Mouse (Mus musculus): Measurements from ENCODE around the gene Map7d3. TPM values are rescaled to one million over a fixed set of nuclear protein-coding genes. Genes with fewer than 3 reads are reported as not detected.

Map7d3 gene
- polyA plus RNA-seq (2015; fragmentation: Nextera tagmentation; extraction: Ambion mirVana) = 0.36 and 0.45 TPM in 2 replicates

DNA sequence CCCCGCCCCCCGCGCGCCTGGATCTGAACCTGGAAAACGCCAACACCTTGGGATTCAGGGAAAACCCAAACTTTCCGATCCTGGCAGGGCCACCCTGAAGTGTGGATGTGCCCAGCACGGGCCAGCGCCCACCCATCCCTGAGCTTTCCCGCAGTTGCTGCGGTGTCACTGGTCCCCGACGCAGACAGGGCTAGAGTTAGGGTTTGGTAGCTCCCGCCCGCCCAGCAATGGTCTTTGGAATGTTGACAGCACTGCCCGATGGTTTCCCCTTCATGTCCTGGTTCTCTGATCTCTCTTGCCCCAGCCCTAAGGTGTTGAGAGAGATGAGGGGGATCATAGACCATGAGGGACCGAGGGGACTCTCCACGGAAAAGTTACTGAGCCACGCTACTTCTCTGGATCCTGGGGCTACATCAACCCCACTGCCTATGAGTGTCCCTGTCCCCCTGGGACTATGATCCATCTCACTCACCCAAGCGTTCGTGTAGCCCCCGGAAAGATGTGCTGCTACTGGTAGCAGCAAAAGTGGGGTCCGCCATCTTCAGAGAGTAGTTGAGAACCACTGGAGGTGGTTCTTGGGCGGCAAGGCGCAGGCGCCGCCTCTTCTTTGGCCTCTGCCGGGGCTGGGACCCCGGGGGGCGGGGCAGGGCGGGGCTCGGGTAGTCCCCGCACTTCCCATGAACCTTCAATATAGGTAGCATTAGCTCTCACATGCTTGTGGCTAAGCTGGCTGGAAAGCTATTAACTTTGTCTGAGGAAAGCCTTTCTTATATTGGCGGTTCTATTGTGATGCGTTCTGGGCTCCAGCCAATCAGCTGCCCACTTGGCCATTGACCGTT lies at the start of gene Map7d3:
Map7d3 (minus strand) TSS at position 562 of the 839 bp plus-strand sequence.
- Histone ChIP-seq H3K36me3 (replicated peaks) (no peaks in the 10 kb centered on the region), H3K9me3 (no peaks in the 10 kb centered on the region), H3K4me2 (peak within 1 kb of the TSS; percentile 70), H3K9ac (no peak within 1 kb of the TSS), H3K27me3 (replicated peaks) (no peaks in the 10 kb centered on the region), H3K4me3 (peak within 1 kb of the TSS; percentile 40), H3K4me1 (no peaks in the 10 kb centered on the region), H3K27ac (no peak within 1 kb of the TSS)
- peak; percentile 62; the same call in 1 of the 2 replicates for ATAC-seq (replicated peaks)
- 23% methylated on average over 35 of the region's 35 CpGs for whole genome bisulfite sequencing

DNA sequence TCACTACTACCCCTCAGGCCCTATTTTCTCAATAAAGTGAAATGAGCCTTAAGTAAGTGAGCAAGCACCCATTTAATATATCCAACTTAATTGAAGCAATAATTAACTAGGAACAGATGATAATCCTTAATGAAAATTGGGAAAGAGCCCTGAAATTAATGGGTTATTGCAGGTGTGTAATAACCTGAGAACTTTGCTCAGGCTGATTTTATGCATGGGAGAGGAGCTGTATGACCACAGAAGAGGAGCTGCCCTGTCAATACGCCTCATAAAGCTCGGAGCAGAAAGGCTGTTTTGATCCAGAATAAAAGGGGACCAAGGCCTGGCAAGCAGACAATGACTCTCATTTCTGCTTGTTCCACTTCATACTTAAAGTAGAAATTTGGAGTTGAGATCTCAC lies 47.7 kb upstream of the Map7d3 start, which contains the start of gene Adgrg4:
Adgrg4 (plus strand) TSS at position 301 of the 400 bp plus-strand sequence.
- Histone ChIP-seq H3K27ac (no peak within 1 kb of the TSS), H3K36me3 (replicated peaks) (no peaks in the 10 kb centered on the region), H3K9ac (no peak within 1 kb of the TSS), H3K4me1 (no peaks in the 10 kb centered on the region), H3K27me3 (replicated peaks) (no peaks in the 10 kb centered on the region), H3K4me3 (no peak within 1 kb of the TSS), H3K9me3 (no peaks in the 10 kb centered on the region), H3K4me2 (no peak within 1 kb of the TSS)
- no peak for ATAC-seq (replicated peaks)
- WGBS = 76% methylated on average over 2 of the region's 2 CpGs

DNA sequence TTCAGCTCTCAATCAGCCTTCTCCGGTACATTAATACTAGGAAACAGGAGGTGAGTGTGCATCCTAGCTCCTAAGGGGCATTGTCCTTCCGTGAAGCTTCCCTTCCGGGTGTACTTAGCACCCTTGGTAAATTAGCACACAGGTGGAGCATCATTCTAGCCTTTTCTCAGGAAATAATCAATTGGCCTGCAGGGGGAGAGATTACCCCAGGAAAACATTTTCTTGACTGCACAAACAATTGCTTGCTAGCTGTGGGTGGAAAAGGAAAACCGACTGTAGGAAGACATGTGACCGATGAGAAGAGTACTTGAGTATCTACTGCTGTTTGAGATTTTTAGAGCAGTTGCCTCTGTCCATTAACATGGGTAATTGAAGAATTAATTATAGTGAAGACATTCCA lies 19.1 kb upstream of the Map7d3 start:
- H3K4me1 ChIP-seq = no peaks in the 10 kb centered on the region
- no peak overlapping the region for H3K9ac ChIP-seq
- no peak overlapping the region for H3K27ac ChIP-seq
- no peaks in the 10 kb centered on the region for H3K27me3 ChIP-seq (replicated peaks)
- no peak for ATAC-seq (replicated peaks)
- no peak overlapping the region for H3K4me2 ChIP-seq
- H3K36me3 ChIP-seq (replicated peaks) = no peaks in the 10 kb centered on the region
- 77% methylated on average over 5 of the region's 5 CpGs for WGBS
- H3K9me3 ChIP-seq = no peaks in the 10 kb centered on the region
- H3K4me3 ChIP-seq = no peak overlapping the region

DNA sequence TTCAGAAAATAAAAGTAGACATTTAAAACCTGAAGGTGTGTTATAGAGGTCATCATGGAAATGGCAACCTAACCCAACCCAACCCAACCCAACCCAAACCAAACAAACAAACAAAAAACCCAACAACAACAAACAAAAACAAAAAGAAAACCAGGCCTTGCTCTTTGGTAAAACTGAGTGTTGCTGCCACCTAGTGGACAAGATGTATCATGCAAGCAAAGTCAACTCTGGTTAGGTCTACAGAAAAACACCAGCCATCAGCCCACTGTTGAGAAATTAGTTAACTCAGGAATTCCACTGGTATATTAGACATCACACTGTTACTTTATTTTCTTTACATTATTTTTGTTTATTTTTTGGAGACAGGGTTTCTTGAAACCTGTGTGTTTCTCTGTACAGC lies 17.2 kb upstream of the Map7d3 start:
- Histone ChIP-seq H3K27ac (no peak overlapping the region), H3K9ac (no peak overlapping the region), H3K27me3 (replicated peaks) (no peaks in the 10 kb centered on the region), H3K4me2 (no peak overlapping the region), H3K36me3 (replicated peaks) (no peaks in the 10 kb centered on the region), H3K9me3 (no peaks in the 10 kb centered on the region), H3K4me3 (no peak overlapping the region), H3K4me1 (no peaks in the 10 kb centered on the region)
- ATAC-seq (replicated peaks) = no peak

DNA sequence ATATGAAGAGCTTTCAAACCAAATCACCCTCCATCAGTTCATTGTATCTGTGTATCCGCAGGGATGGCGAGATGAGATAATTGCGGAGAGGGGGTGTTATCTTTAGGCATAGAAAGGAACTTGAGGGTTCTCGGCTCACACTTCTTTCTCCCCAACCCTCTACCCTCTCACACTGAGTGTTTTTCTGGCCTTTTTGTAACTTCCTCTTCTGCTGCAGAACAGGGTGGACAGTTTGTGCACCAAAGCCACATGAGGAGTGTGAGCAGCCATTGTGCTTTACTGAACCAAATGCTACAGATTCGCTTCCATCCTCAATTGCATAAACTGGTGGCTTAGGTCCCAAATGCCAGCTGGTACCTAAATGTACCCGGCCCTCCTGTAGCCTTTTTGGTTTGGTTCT lies 13.7 kb upstream of the Map7d3 start:
- Histone ChIP-seq H3K4me2 (no peak overlapping the region), H3K4me3 (no peak overlapping the region), H3K9me3 (no peaks in the 10 kb centered on the region), H3K27me3 (replicated peaks) (no peaks in the 10 kb centered on the region), H3K9ac (no peak overlapping the region), H3K27ac (no peak overlapping the region), H3K4me1 (no peaks in the 10 kb centered on the region), H3K36me3 (replicated peaks) (no peaks in the 10 kb centered on the region)
- WGBS = 87% methylated on average over 6 of the region's 6 CpGs
- no peak for ATAC-seq (replicated peaks)

DNA sequence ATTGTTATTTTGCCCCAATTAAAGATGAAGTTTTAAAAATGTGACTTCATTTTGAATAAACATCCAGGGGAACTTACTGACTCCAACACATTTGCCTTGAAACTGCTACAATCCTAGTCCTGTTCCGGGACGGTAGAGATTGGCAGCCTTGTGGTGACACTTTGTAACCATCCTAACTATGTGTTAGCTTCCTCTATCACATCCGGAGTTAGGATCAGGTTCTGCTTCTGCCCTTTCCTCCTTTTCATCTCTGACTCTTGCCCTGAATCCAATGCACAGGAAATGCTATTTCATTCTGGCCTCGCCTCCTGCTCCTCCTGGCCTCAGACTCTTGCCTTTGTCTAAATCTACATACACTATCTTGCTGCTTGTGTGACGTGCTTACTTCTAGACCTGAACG lies 5.4 kb upstream of the Map7d3 start:
- Histone ChIP-seq H3K9ac (no peak overlapping the region), H3K4me1 (no peaks in the 10 kb centered on the region), H3K27me3 (replicated peaks) (no peaks in the 10 kb centered on the region), H3K36me3 (replicated peaks) (no peaks in the 10 kb centered on the region), H3K4me3 (no peak overlapping the region), H3K4me2 (no peak overlapping the region), H3K9me3 (no peaks in the 10 kb centered on the region), H3K27ac (no peak overlapping the region)
- WGBS = 82% methylated on average over 6 of the region's 6 CpGs
- no peak for ATAC-seq (replicated peaks)

DNA sequence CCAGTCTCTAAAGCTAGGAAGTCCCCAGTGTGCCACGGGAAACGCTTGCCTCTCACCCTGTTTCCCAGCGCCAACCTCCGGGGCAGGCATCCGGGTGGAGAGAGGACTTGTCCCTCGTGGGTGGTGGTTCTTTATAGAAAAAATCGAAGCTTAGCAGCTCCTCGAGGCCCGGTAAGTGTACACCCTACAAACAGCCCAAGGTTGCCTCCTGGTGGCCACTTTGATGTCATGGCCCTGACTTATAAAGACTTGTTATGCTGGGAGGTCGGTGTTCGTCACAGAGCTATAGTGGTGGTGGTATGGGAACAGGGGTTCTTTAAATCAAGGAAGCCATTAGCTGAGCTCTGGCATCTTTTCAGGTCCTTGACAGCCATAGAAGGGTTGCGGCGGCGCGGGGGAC lies 30.9 kb downstream of the Map7d3 start:
- Histone ChIP-seq H3K4me3 (no peak overlapping the region), H3K4me1 (no peaks in the 10 kb centered on the region), H3K27me3 (replicated peaks) (no peaks in the 10 kb centered on the region), H3K27ac (no peak overlapping the region), H3K4me2 (no peak overlapping the region), H3K36me3 (replicated peaks) (no peaks in the 10 kb centered on the region), H3K9me3 (no peaks in the 10 kb centered on the region), H3K9ac (no peak overlapping the region)
- 51% methylated on average over 15 of the region's 15 CpGs for WGBS
- peak; percentile 58; the same call in 1 of the 2 replicates for ATAC-seq (replicated peaks)

DNA sequence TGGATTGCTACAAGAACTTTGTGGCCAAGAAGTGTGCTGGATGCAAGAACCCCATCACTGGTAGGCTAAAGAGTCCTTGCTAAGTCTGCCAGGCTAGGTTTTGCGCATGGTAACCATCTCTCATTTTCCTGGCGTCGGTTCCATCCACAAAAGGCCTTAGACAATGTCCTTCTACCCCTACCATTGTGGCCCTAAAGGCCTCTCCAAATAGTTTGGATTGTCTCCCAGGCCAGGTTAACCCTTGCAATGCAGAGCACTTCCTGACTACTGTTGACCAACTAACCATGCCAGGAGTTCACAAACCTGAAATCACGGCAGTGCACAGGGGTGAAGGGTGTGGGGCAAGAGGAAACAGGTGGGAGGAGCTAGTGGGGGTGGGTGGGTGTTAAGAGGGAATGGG lies 31.5 kb downstream of the Map7d3 start:
- no peak overlapping the region for H3K27ac ChIP-seq
- H3K9me3 ChIP-seq = no peaks in the 10 kb centered on the region
- H3K4me1 ChIP-seq = no peaks in the 10 kb centered on the region
- no peaks in the 10 kb centered on the region for H3K36me3 ChIP-seq (replicated peaks)
- WGBS = 80% methylated on average over 4 of the region's 4 CpGs
- no peak for ATAC-seq (replicated peaks)
- no peaks in the 10 kb centered on the region for H3K27me3 ChIP-seq (replicated peaks)
- no peak overlapping the region for H3K4me2 ChIP-seq
- H3K9ac ChIP-seq = no peak overlapping the region
- no peak overlapping the region for H3K4me3 ChIP-seq

DNA sequence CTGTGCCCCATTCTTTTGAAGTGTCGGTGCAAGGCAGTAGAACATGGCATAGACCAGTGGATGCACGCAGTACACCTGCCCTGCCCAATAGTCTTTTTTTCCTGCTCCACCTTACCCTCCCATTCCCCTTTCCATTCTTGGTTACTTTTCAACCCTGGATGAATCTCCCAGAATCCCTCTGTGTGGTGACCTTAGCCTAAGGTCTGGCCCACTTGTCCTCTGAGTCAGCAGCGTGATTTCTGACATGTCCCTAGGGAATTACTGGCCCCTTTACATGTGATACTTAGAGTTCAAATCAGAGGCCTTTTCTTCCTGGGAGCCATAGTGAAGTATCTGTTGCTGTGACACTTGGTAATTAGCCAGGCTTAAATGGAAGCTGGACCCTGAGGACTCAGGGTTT lies 34.6 kb downstream of the Map7d3 start:
- WGBS = 82% methylated on average over 3 of the region's 3 CpGs
- Histone ChIP-seq H3K9ac (no peak overlapping the region), H3K4me2 (no peak overlapping the region), H3K27ac (no peak overlapping the region), H3K27me3 (replicated peaks) (no peaks in the 10 kb centered on the region), H3K9me3 (no peaks in the 10 kb centered on the region), H3K4me1 (no peaks in the 10 kb centered on the region), H3K36me3 (replicated peaks) (no peaks in the 10 kb centered on the region), H3K4me3 (no peak overlapping the region)
- no peak for ATAC-seq (replicated peaks)

DNA sequence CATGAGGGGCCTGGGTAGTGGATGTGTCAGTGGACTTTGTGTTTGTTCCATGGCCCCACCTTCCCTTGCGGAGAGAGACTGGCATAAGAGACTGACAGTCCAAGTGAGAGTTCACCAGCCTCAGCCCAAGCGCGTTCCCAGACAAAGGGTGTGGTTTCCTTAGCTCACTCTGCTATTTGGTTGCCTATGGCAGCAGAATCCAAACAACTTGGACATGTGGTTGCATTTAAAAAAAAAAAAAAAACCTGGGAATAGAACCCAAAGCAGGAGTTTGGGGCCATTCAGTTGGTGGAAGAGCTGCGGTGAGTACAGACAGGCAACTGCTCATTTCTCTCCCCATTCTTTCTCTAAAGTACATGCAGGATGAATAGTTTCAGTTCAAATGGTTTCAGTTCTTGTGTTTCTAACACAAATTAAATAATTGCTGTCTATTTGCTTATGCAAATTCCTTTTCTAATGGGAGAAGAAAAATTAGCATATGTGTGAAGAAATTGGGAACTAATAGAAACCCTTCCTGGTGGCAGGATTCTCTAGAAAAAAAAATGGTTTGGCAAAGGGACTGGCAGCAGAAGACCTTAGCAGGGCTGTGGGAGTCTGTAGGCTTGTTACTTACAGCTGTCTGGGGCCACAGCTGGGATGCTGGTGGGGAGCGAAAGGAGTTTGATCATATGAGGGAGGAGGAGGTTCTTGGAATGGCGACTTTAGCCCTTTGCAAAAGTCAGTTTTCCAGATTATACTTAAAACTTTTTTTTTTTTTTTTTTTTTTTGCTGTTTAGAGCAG lies 35.7 kb downstream of the Map7d3 start:
- H3K9me3 ChIP-seq = no peaks in the 10 kb centered on the region
- no peak overlapping the region for H3K27ac ChIP-seq
- no peak overlapping the region for H3K4me3 ChIP-seq
- no peaks in the 10 kb centered on the region for H3K36me3 ChIP-seq (replicated peaks)
- H3K4me2 ChIP-seq = no peak overlapping the region
- H3K27me3 ChIP-seq (replicated peaks) = no peaks in the 10 kb centered on the region
- WGBS = 55% methylated on average over 6 of the region's 6 CpGs
- H3K4me1 ChIP-seq = no peaks in the 10 kb centered on the region
- ATAC-seq (replicated peaks) = peak; percentile 45; the same call in 1 of the 2 replicates
- H3K9ac ChIP-seq = no peak overlapping the region

DNA sequence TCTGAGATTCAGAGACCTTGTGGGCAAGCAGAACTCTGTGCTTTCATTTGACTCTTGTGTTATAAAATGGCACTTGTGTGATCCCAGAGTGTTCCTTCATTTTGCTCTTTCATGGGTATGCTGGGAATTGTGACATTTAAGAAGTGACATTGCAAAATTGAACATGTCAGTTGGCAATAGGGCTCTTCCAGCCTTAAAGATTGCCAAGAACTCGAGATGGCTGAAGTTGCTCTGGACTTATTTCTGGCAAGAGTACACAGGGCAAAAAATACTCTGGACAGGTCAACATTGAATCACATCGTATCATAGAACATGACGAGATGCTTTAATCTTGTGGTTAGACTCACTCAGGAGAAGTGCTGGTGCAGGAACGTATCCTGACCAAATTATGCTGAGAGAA lies 48.8 kb downstream of the Map7d3 start:
- Histone ChIP-seq H3K9me3 (no peaks in the 10 kb centered on the region), H3K36me3 (replicated peaks) (no peaks in the 10 kb centered on the region), H3K4me2 (no peak overlapping the region), H3K9ac (no peak overlapping the region), H3K4me1 (no peaks in the 10 kb centered on the region), H3K27ac (no peak overlapping the region), H3K4me3 (no peak overlapping the region), H3K27me3 (replicated peaks) (no peaks in the 10 kb centered on the region)
- WGBS = 92% methylated on average over 4 of the region's 4 CpGs
- no peak for ATAC-seq (replicated peaks)

DNA sequence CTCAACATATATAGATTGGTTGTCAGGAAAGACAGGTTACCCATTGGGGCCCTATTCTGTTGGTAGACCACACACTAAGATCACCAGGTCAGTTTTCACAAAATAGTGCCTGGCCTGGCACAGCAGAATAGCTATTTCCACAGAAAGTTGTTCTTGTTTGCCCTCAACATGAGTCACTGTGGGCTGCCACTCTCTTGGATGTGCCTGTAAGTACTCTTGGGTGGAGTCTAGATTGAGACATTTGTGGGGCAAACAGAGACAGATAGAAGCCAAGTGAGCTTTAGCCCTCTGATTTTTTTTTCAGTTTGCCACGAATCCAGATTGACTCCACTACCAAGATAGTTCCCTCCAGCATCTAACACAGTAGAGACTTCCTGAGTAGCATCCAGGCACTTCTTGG lies 50.4 kb downstream of the Map7d3 start:
- no peak for ATAC-seq (replicated peaks)
- no peak overlapping the region for H3K9ac ChIP-seq

More for the DNA sequence above, 50.4 kb downstream of the Map7d3 start:
- no peak overlapping the region for H3K4me3 ChIP-seq
- H3K27ac ChIP-seq = no peak overlapping the region
- H3K36me3 ChIP-seq (replicated peaks) = no peaks in the 10 kb centered on the region
- WGBS = 75% methylated on average over 1 of the region's 1 CpGs
- no peaks in the 10 kb centered on the region for H3K27me3 ChIP-seq (replicated peaks)
- no peaks in the 10 kb centered on the region for H3K9me3 ChIP-seq
- no peaks in the 10 kb centered on the region for H3K4me1 ChIP-seq
- H3K4me2 ChIP-seq = no peak overlapping the region
